Mouse (Mus musculus) limb, embryonic 13.5 days (tissue): ENCODE results near the gene Invs. TPM values are rescaled to one million over a fixed set of nuclear protein-coding genes. Genes with fewer than 3 reads are reported as not detected.
A peak's percentile ranks its signal among the peaks of the same experiment; 100 is the strongest.
"Not testable (repeated sequence)": the region's sequence is repeated elsewhere in the genome, so short reads cannot be mapped to it uniquely, and the experiment has no call there.

Experiments
- ATAC-seq: fragments of 200-750 bp; cut with Nextera tagmentation; 2 replicates; pipeline ENCODE4 v1.8.0; 2017; ENCODE audit warnings: low read depth, moderate number of reproducible peaks, moderate TSS enrichment; ENCODE audit not compliant: low FRiP score
- H3K27ac ChIP-seq: fragments of 300-500 bp; sonication (generic); 2 replicates; pipeline ENCODE4 v1.5.1; 2015; ENCODE audit warnings: inconsistent platforms, mild to moderate bottlenecking, moderate library complexity
- H3K27me3 ChIP-seq: fragments of 300-500 bp; sonication (generic); 2 replicates; pipeline ENCODE4 v1.6.1; 2015; ENCODE audit warnings: mild to moderate bottlenecking, inconsistent platforms
- H3K36me3 ChIP-seq: fragments of 300-500 bp; sonication (generic); 2 replicates; pipeline ENCODE4 v1.6.1; 2015; ENCODE audit warnings: inconsistent platforms, mild to moderate bottlenecking, moderate library complexity
- H3K4me1 ChIP-seq: fragments of 300-500 bp; sonication (generic); 2 replicates; pipeline ENCODE4 v1.6.1; 2015; ENCODE audit warnings: inconsistent platforms
- H3K4me2 ChIP-seq: fragments of 300-500 bp; sonication (generic); replicated peaks from 2 replicates; pipeline ENCODE4 v1.6.1; 2015; ENCODE audit warnings: inconsistent platforms, mild to moderate bottlenecking, moderate library complexity
- H3K4me3 ChIP-seq: fragments of 300-500 bp; sonication (generic); 2 replicates; pipeline ENCODE4 v1.5.1; 2015; ENCODE audit warnings: moderate library complexity, mild to moderate bottlenecking, inconsistent platforms
- H3K9ac ChIP-seq: fragments of 300-500 bp; sonication (generic); 2 replicates; pipeline ENCODE4 v1.6.1; 2015; ENCODE audit warnings: mild to moderate bottlenecking, inconsistent platforms
- H3K9me3 ChIP-seq: fragments of 300-500 bp; sonication (generic); 2 replicates; pipeline ENCODE4 v1.6.1; 2016; ENCODE audit warnings: inconsistent platforms
- WGBS: fragments of 180-500 bp; shearing (Covaris S2); methylation state at CpG from one replicate; pipeline ENCODE4 v1.1.7; 2015; 5-methylcytosine and 5-hydroxymethylcytosine counted together
- polyA plus RNA-seq: library from polyadenylated mRNA; unstranded; fragments of >200 nt; fragmentation: Nextera tagmentation; extraction: Ambion mirVana; gene quantifications from 2 replicates; pipeline ENCODE4 v1.2.1, GENCODE M21; 2015

The Invs gene
- polyA plus RNA-seq, 1 experiment from 2014 or later = 12.7 TPM

- no peak for ATAC-seq
- Histone ChIP-seq H3K27ac (no peak overlapping the region), H3K9me3 (no peaks in the 10 kb centered on the region), H3K9ac (no peak overlapping the region), H3K36me3 (no peaks in the 10 kb centered on the region), H3K4me2 (no peak overlapping the region), H3K4me1 (no peaks in the 10 kb centered on the region), H3K27me3 (no peaks in the 10 kb centered on the region), H3K4me3 (no peak overlapping the region)
- WGBS = 88% methylated on average over 6 of the region's 6 CpGs
Observed at GRCm38 (mm10) chr4:48332453-48333051, 53.0 kb downstream of the Invs start.

GRCm38 (mm10) chr4:48334927-48335763 is 55.6 kb downstream of the Invs start:
- Histone ChIP-seq H3K4me2 (no peak overlapping the region), H3K27ac (no peak overlapping the region), H3K9me3 (no peaks in the 10 kb centered on the region), H3K4me3 (no peak overlapping the region), H3K9ac (no peak overlapping the region), H3K4me1 (no peaks in the 10 kb centered on the region), H3K27me3 (no peaks in the 10 kb centered on the region), H3K36me3 (no peaks in the 10 kb centered on the region)
- 21% methylated on average over 7 of the region's 7 CpGs for WGBS
- no peak for ATAC-seq

DNA sequence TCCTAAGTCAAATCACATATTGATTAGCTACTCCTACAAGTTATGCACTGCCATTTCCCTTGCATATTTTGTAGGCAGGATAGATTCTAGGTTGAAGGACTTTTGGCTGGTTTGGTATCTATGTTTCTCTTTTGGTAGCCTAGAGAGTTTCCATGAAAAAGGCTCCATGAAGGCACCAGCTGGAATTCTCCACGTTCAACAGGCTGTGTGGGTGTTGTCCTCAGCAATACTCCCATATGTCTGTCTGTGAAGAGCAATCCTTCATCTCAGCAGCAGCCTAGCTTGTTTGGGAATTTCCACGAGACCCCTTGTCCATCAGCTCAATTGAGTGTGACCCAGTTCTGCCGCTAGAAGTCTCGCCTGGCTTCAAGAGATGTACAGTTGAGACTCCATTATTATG is 63.1 kb downstream of the Invs start:
- WGBS = 88% methylated on average over 4 of the region's 4 CpGs
- Histone ChIP-seq H3K36me3 (no peaks in the 10 kb centered on the region), H3K9me3 (no peaks in the 10 kb centered on the region), H3K4me2 (no peak overlapping the region), H3K4me1 (no peaks in the 10 kb centered on the region), H3K27me3 (no peaks in the 10 kb centered on the region), H3K4me3 (no peak overlapping the region), H3K27ac (no peak overlapping the region), H3K9ac (no peak overlapping the region)
- ATAC-seq = no peak

GRCm38 (mm10) chr4:48362367-48362766 is 82.8 kb downstream of the Invs start:
- 46% methylated on average over 3 of the region's 3 CpGs for WGBS

GRCm38 (mm10) chr4:48371037-48371436 is 91.5 kb downstream of the Invs start:
- no peak overlapping the region for H3K4me3 ChIP-seq
- H3K4me1 ChIP-seq = no peaks in the 10 kb centered on the region
- H3K27ac ChIP-seq = no peak overlapping the region
- H3K36me3 ChIP-seq = no peaks in the 10 kb centered on the region
- no peak for ATAC-seq
- WGBS = 85% methylated on average over 1 of the region's 1 CpGs
- no peak overlapping the region for H3K9ac ChIP-seq
- H3K27me3 ChIP-seq = no peaks in the 10 kb centered on the region
- peaks cover 3% of the 10 kb centered on the region; the same call in 1 of the 2 replicates for H3K9me3 ChIP-seq
- no peak overlapping the region for H3K4me2 ChIP-seq

More at GRCm38 (mm10) chr4:48362367-48362766, 82.8 kb downstream of the Invs start:
- no peak overlapping the region for H3K4me3 ChIP-seq
- peaks cover 4% of the 10 kb centered on the region; the same call in 1 of the 2 replicates for H3K9me3 ChIP-seq
- no peak overlapping the region for H3K9ac ChIP-seq
- no peak for ATAC-seq
- H3K27ac ChIP-seq = no peak overlapping the region
- no peak overlapping the region for H3K4me2 ChIP-seq
- no peaks in the 10 kb centered on the region for H3K36me3 ChIP-seq
- no peaks in the 10 kb centered on the region for H3K27me3 ChIP-seq
- H3K4me1 ChIP-seq = no peaks in the 10 kb centered on the region

GRCm38 (mm10) chr4:48380940-48381339 is 101.4 kb downstream of the Invs start:
- Histone ChIP-seq H3K27ac (no peak overlapping the region), H3K9me3 (0 out of 2 replicates have a peak, but pooled peaks cover 3% of the 10 kb centered on the region), H3K9ac (no peak overlapping the region), H3K36me3 (no peaks in the 10 kb centered on the region), H3K4me1 (no peaks in the 10 kb centered on the region), H3K27me3 (no peaks in the 10 kb centered on the region), H3K4me3 (no peak overlapping the region), H3K4me2 (no peak overlapping the region)
- WGBS = 1% methylated on average over 2 of the region's 2 CpGs
- no peak for ATAC-seq

- ATAC-seq = no peak
Observed at GRCm38 (mm10) chr4:48382506-48382905, 102.9 kb downstream of the Invs start.

GRCm38 (mm10) chr4:48396949-48397348 is 117.4 kb downstream of the Invs start:
- Histone ChIP-seq H3K9me3 (no peaks in the 10 kb centered on the region), H3K4me2 (no peak overlapping the region), H3K4me1 (no peaks in the 10 kb centered on the region), H3K4me3 (no peak overlapping the region), H3K27ac (no peak overlapping the region), H3K27me3 (no peaks in the 10 kb centered on the region), H3K36me3 (peaks cover 19% of the 10 kb centered on the region), H3K9ac (no peak overlapping the region)
- WGBS = 88% methylated on average over 3 of the region's 3 CpGs
- ATAC-seq = no peak

More at GRCm38 (mm10) chr4:48382506-48382905, 102.9 kb downstream of the Invs start:
- no peaks in the 10 kb centered on the region for H3K4me1 ChIP-seq
- no peak overlapping the region for H3K9ac ChIP-seq
- WGBS = 83% methylated on average over 5 of the region's 5 CpGs
- H3K4me2 ChIP-seq = no peak overlapping the region
- no peaks in the 10 kb centered on the region for H3K36me3 ChIP-seq
- no peak overlapping the region for H3K4me3 ChIP-seq
- H3K9me3 ChIP-seq = 0 out of 2 replicates have a peak, but pooled peaks cover 3% of the 10 kb centered on the region
- H3K27ac ChIP-seq = no peak overlapping the region
- no peaks in the 10 kb centered on the region for H3K27me3 ChIP-seq

- Histone ChIP-seq H3K4me2 (no peak overlapping the region), H3K9ac (no peak overlapping the region), H3K4me1 (no peaks in the 10 kb centered on the region), H3K4me3 (no peak overlapping the region), H3K27me3 (no peaks in the 10 kb centered on the region), H3K36me3 (peaks cover under 1% of the 10 kb centered on the region; the same call in 1 of the 2 replicates), H3K9me3 (no peaks in the 10 kb centered on the region), H3K27ac (no peak overlapping the region)
- 81% methylated on average over 16 of the region's 16 CpGs for WGBS
- no peak for ATAC-seq
Observed at GRCm38 (mm10) chr4:48403066-48403640, 123.6 kb downstream of the Invs start.

GRCm38 (mm10) chr4:48405724-48406491 is 126.3 kb downstream of the Invs start:
- not testable (repeated sequence) for H3K27ac ChIP-seq, H3K4me3 ChIP-seq, ATAC-seq, H3K9me3 ChIP-seq, H3K27me3 ChIP-seq, H3K9ac ChIP-seq, H3K4me1 ChIP-seq, H3K36me3 ChIP-seq, H3K4me2 ChIP-seq
- 90% methylated on average over 10 of the region's 10 CpGs for WGBS

GRCm38 (mm10) chr4:48407350-48408039 is 127.9 kb downstream of the Invs start:
- no peak overlapping the region for H3K27ac ChIP-seq
- WGBS = 51% methylated on average over 18 of the region's 18 CpGs
- no peaks in the 10 kb centered on the region for H3K4me1 ChIP-seq
- peak; percentile 54; the same call in 1 of the 2 replicates for ATAC-seq
- H3K27me3 ChIP-seq = no peaks in the 10 kb centered on the region
- no peak overlapping the region for H3K4me3 ChIP-seq
- H3K36me3 ChIP-seq = peaks cover 4% of the 10 kb centered on the region; the same call in 1 of the 2 replicates
- H3K9ac ChIP-seq = no peak overlapping the region
- H3K4me2 ChIP-seq = no peak overlapping the region; the same call in 1 of the 2 replicates
- H3K9me3 ChIP-seq = no peaks in the 10 kb centered on the region
